Mouse (Mus musculus) heart, postnatal 0 days (tissue): ENCODE data around the gene Cdh16.

Experiments used
- CTCF ChIP-seq: IDR thresholded peaks from 2 replicates; pipeline ENCODE4 v1.5.1; 2016; ENCODE audit warnings: antibody characterized with exemption, control low read depth, low read depth
- EP300 ChIP-seq: IDR thresholded peaks from 2 replicates; pipeline ENCODE4 v1.6.1; 2016; ENCODE audit warnings: antibody characterized with exemption, low read depth

DNA sequence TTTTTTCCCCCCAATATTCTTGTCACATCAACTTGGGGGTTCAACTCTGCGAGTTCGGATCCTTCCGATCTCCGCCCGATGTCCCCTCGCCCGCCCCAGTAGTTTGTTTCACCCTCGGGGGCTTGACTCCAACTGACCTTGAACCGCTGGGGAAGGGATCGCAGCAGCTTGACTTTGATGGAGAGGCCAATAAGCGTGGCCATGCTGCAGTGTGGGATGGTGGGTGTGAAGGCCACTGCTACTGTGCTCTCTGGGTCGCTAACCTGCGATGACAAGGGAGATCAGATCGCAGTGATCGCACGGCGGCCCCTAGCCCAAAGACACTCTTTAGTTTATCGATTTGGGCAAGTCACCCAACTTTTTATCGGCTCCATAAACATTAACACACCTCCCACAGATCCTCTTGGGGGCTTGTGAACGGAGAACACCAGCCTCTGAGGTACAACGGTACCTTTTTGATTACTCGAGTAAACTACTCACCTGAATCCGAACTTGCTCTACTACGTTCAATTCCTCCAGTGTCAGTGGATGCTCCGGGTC lies 16.7 kb upstream of the Cdh16 start:
- no peak for TF ChIP-seq CTCF
- TF ChIP-seq EP300, result no peak
